Mouse (Mus musculus): ENCODE measurements around the gene H1fx.

DNA sequence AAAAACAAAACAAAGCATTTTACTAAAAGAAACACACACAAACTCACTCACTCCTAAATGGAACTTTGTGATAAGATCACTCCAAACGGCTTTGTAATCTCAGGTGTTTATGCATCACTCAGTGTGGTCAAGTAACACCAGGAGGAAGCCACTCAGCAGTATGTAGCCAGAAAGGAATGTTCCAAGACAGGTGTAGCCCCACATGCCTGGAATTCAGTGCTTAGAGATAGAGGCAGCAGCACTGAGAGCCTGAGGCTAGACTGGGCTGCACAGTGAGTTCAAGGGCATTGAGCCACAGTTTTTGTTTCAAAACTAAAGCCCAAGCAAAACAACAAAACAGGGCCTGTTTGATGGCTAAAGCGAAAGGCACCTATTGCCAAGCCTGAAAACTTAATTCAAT is 31.2 kb upstream of the H1fx start:
- no peak for TF ChIP-seq CTCF (IDR thresholded peaks at IDR 0.05; ENCODE audit: low read depth)
- TF ChIP-seq EP300 (optimal IDR thresholded peaks at IDR 0.05), result no peak

Measured in stomach, postnatal 0 days (tissue).